Mouse (Mus musculus): ENCODE data around the gene AI597479.

DNA sequence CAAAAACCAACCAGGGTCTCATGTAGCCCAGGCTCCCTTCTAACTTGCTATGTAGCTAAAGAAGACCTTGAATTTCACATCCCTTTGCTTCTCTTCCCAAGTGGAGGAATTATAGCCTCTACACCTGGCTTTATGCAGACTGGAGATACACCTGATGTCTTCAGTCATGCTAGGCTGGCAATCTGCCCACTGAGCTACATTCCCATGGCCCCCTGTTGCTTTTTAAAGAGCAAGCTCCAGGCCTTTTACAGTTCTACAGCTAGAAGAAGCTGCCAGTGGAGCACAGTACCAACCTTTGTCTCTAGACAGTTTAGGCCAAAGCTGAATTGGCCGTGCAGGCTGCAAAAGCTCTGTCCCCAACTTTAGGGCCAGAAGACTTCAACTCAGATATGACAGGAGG lies 8.1 kb upstream of the AI597479 start:
- no peak for TF ChIP-seq POLR2A (IDR thresholded peaks at IDR 0.05; ENCODE audit: extremely low read depth, insufficient read depth, low read length)
- no peak for TF ChIP-seq CTCF (IDR thresholded peaks at IDR 0.05; ENCODE audit: extremely low read depth, insufficient read depth, low read length)
